Mouse (Mus musculus) macrophage (primary cell): ENCODE data around the gene Cdc42ep3. TPM values are rescaled to one million over a fixed set of nuclear protein-coding genes. Genes with fewer than 3 reads are reported as not detected.

Experiments
- H3K27ac ChIP-seq: fragments of 350-480 bp; formaldehyde crosslinking; 2 replicates; pipeline ENCODE4 v1.9.0; 2021
- H3K36me3 ChIP-seq: fragments of 350-480 bp; formaldehyde crosslinking; 2 replicates; pipeline ENCODE4 v1.9.0; 2021; ENCODE audit errors: inconsistent target
- H3K4me3 ChIP-seq: fragments of 350-480 bp; formaldehyde crosslinking; 2 replicates; pipeline ENCODE4 v1.9.0; 2021; ENCODE audit errors: inconsistent target
- H3K79me2 ChIP-seq: fragments of 350-480 bp; formaldehyde crosslinking; 2 replicates; pipeline ENCODE4 v1.9.0; 2021; ENCODE audit errors: inconsistent target
- WGBS: methylation state at CpG from one replicate; pipeline ENCODE4 v1.1.7; 2026; ENCODE audit warnings: inconsistent platforms; ENCODE audit not compliant: missing documents; 5-methylcytosine and 5-hydroxymethylcytosine counted together
- polyA plus RNA-seq: library from polyadenylated mRNA; stranded (reverse); fragments of 250-400 nt; gene quantifications from 3 replicates; pipeline ENCODE4 v1.2.4, GENCODE M21; 2018; ENCODE audit warnings: inconsistent platforms
- total RNA-seq, 78 experiments: library from RNA; depleted of rRNA; stranded (reverse); fragments of 250-400 nt; gene quantifications; 1 replicate in 9 of 78; 2 replicates in 24 of 78; 3 replicates in 43 of 78; 4 replicates in 2 of 78; pipeline ENCODE4 v1.2.4; 2018; ENCODE audit warnings: inconsistent platforms in 56 of 78

Cdc42ep3 gene
- total RNA-seq (2018; cell fraction: chromatin; rRNA removed), result 10 to 100 TPM in 8 of 26 experiments, 1 to 10 TPM in 18; 2.1 to 33.6 (median 6.9) TPM
- total RNA-seq (2018; cell fraction: cytosol; rRNA removed), result 10 to 100 TPM in 19 of 26 experiments, 1 to 10 TPM in 7; 5.6 to 23.6 (median 13.1) TPM
- total RNA-seq (2018; cell fraction: nucleus; rRNA removed), result 10 to 100 TPM in 18 of 26 experiments, 1 to 10 TPM in 8; 6.2 to 46.4 (median 13.2) TPM
- polyA plus RNA-seq, result 16.1 to 20.5 TPM (median 19.7 TPM) in 3 replicates

GRCm38 (mm10) chr17:79354444-79355270, at the start of gene Cdc42ep3:
Gene Cdc42ep3, minus strand, starts transcription at chr17:79355091.
- under 1% methylated on average over 66 of the region's 74 CpGs for WGBS
- Histone ChIP-seq H3K79me2 (peaks cover 51% of the 10 kb centered on the region), H3K27ac (peak within 1 kb of the TSS; percentile 81)

GRCm38 (mm10) chr17:79400356-79400755, 45.5 kb upstream of the Cdc42ep3 start:
- Histone ChIP-seq H3K27ac (no peak overlapping the region), H3K4me3 (no peak overlapping the region), H3K79me2 (no peaks in the 10 kb centered on the region), H3K36me3 (no peaks in the 10 kb centered on the region)
- 88% methylated on average over 2 of the region's 2 CpGs for WGBS

More at GRCm38 (mm10) chr17:79354444-79355270, at the start of gene Cdc42ep3:
- no peaks in the 10 kb centered on the region for H3K36me3 ChIP-seq
- peak within 1 kb of the TSS; percentile 93 for H3K4me3 ChIP-seq

GRCm38 (mm10) chr17:79398416-79398815, 43.5 kb upstream of the Cdc42ep3 start:
- Histone ChIP-seq H3K36me3 (no peaks in the 10 kb centered on the region), H3K27ac (no peak overlapping the region), H3K4me3 (no peak overlapping the region), H3K79me2 (no peaks in the 10 kb centered on the region)
- 96% methylated on average over 3 of the region's 3 CpGs for WGBS

GRCm38 (mm10) chr17:79394799-79395198, 39.9 kb upstream of the Cdc42ep3 start:
- no peak overlapping the region for H3K27ac ChIP-seq
- WGBS, result 95% methylated on average over 5 of the region's 5 CpGs
- no peaks in the 10 kb centered on the region for H3K36me3 ChIP-seq

GRCm38 (mm10) chr17:79393886-79394285, 39.0 kb upstream of the Cdc42ep3 start:
- no peak overlapping the region for H3K27ac ChIP-seq
- H3K36me3 ChIP-seq, result no peaks in the 10 kb centered on the region
- H3K79me2 ChIP-seq, result no peaks in the 10 kb centered on the region
- 71% methylated on average over 7 of the region's 7 CpGs for WGBS
- H3K4me3 ChIP-seq, result no peak overlapping the region

More at GRCm38 (mm10) chr17:79394799-79395198, 39.9 kb upstream of the Cdc42ep3 start:
- Histone ChIP-seq H3K79me2 (no peaks in the 10 kb centered on the region), H3K4me3 (no peak overlapping the region)

GRCm38 (mm10) chr17:79387465-79388066, 32.7 kb upstream of the Cdc42ep3 start:
- 96% methylated on average over 8 of the region's 8 CpGs for WGBS
- no peaks in the 10 kb centered on the region for H3K79me2 ChIP-seq
- no peaks in the 10 kb centered on the region for H3K36me3 ChIP-seq
- no peak overlapping the region for H3K4me3 ChIP-seq
- H3K27ac ChIP-seq, result no peak overlapping the region

- no peak overlapping the region for H3K4me3 ChIP-seq
- H3K27ac ChIP-seq, result no peak overlapping the region
- WGBS, result 27% methylated on average over 3 of the region's 3 CpGs
- H3K79me2 ChIP-seq, result no peaks in the 10 kb centered on the region
- H3K36me3 ChIP-seq, result no peaks in the 10 kb centered on the region
Measured at GRCm38 (mm10) chr17:79381485-79381884, 26.6 kb upstream of the Cdc42ep3 start.

GRCm38 (mm10) chr17:79379191-79379590, 24.3 kb upstream of the Cdc42ep3 start:
- H3K4me3 ChIP-seq, result no peak overlapping the region
- H3K27ac ChIP-seq, result no peak overlapping the region
- WGBS, result 21% methylated on average over 5 of the region's 5 CpGs
- no peaks in the 10 kb centered on the region for H3K36me3 ChIP-seq
- H3K79me2 ChIP-seq, result no peaks in the 10 kb centered on the region

- no peak overlapping the region for H3K27ac ChIP-seq
- 81% methylated on average over 6 of the region's 6 CpGs for WGBS
- no peaks in the 10 kb centered on the region for H3K79me2 ChIP-seq
- no peak overlapping the region for H3K4me3 ChIP-seq
- no peaks in the 10 kb centered on the region for H3K36me3 ChIP-seq
Measured at GRCm38 (mm10) chr17:79376434-79377210, 21.7 kb upstream of the Cdc42ep3 start.

- H3K36me3 ChIP-seq, result no peaks in the 10 kb centered on the region
- H3K4me3 ChIP-seq, result no peak overlapping the region
- no peak overlapping the region for H3K27ac ChIP-seq
- 93% methylated on average over 5 of the region's 5 CpGs for WGBS
- H3K79me2 ChIP-seq, result no peaks in the 10 kb centered on the region
Measured at GRCm38 (mm10) chr17:79372973-79373372, 18.1 kb upstream of the Cdc42ep3 start.

- Histone ChIP-seq H3K27ac (no peak overlapping the region), H3K4me3 (no peak overlapping the region), H3K36me3 (no peaks in the 10 kb centered on the region), H3K79me2 (no peaks in the 10 kb centered on the region)
- WGBS, result 100% methylated on average over 5 of the region's 5 CpGs
Measured at GRCm38 (mm10) chr17:79364749-79365450, 10.0 kb upstream of the Cdc42ep3 start.

GRCm38 (mm10) chr17:79356071-79356601, 1.2 kb upstream of the Cdc42ep3 start:
- 14% methylated on average over 24 of the region's 24 CpGs for WGBS
- no peaks in the 10 kb centered on the region for H3K36me3 ChIP-seq
- peaks cover 36% of the 10 kb centered on the region for H3K79me2 ChIP-seq
- no peak overlapping the region for H3K27ac ChIP-seq
- H3K4me3 ChIP-seq, result peak overlapping the region; percentile 66; the same call in 1 of the 2 replicates

- WGBS, result under 1% methylated on average over 57 of the region's 59 CpGs
- Histone ChIP-seq H3K27ac (peak overlapping the region; percentile 40), H3K36me3 (no peaks in the 10 kb centered on the region), H3K4me3 (peak overlapping the region; percentile 66), H3K79me2 (peaks cover 43% of the 10 kb centered on the region)
Measured at GRCm38 (mm10) chr17:79355271-79355991, 540 bp upstream of the Cdc42ep3 start.
